Mouse (Mus musculus) stomach, embryonic 14.5 days (tissue): ENCODE results near the gene Prkd3. TPM values are rescaled to one million over a fixed set of nuclear protein-coding genes. Genes with fewer than 3 reads are reported as not detected.

Experiments used
- ATAC-seq: fragments of 200-750 bp; cut with Nextera tagmentation; 2 replicates; pipeline ENCODE4 v1.8.0; 2017; ENCODE audit warnings: low read depth, moderate TSS enrichment; ENCODE audit not compliant: insufficient number of reproducible peaks, insufficient read depth, low FRiP score
- H3K27ac ChIP-seq: fragments of 300-500 bp; sonication (generic); 2 replicates; pipeline ENCODE4 v1.5.1; 2014; ENCODE audit warnings: mild to moderate bottlenecking, low read length, moderate library complexity, mixed read lengths
- H3K27me3 ChIP-seq: fragments of 300-500 bp; sonication (generic); 2 replicates; pipeline ENCODE4 v1.6.1; 2014; ENCODE audit warnings: low read length, control low read depth, mixed read lengths; ENCODE audit not compliant: control insufficient read depth, insufficient read depth
- H3K36me3 ChIP-seq: fragments of 300-500 bp; sonication (generic); 2 replicates; pipeline ENCODE4 v1.6.1; 2014; ENCODE audit warnings: mild to moderate bottlenecking, control low read depth, low read length, moderate library complexity, mixed read lengths; ENCODE audit not compliant: control insufficient read depth, insufficient read depth
- H3K4me1 ChIP-seq: fragments of 300-500 bp; sonication (generic); 2 replicates; pipeline ENCODE4 v1.6.1; 2014; ENCODE audit warnings: low read length, control low read depth, mixed read lengths; ENCODE audit not compliant: control insufficient read depth, insufficient read depth
- H3K4me2 ChIP-seq: fragments of 300-500 bp; sonication (generic); replicated peaks from 2 replicates; pipeline ENCODE4 v1.6.1; 2014; ENCODE audit warnings: low read depth, low read length, control low read depth
- H3K4me3 ChIP-seq: fragments of 300-500 bp; sonication (generic); 2 replicates; pipeline ENCODE4 v1.5.1; 2014; ENCODE audit warnings: low read depth, low read length, control low read depth
- H3K9ac ChIP-seq: fragments of 300-500 bp; sonication (generic); replicated peaks from 2 replicates; pipeline ENCODE4 v1.6.1; 2014; ENCODE audit warnings: low read depth, mild to moderate bottlenecking, control low read depth, low read length, moderate library complexity, mixed read lengths
- H3K9me3 ChIP-seq: fragments of 300-500 bp; sonication (generic); 2 replicates; pipeline ENCODE4 v1.6.1; 2016; ENCODE audit warnings: low read depth, low read length, control low read depth; ENCODE audit not compliant: control insufficient read depth
- WGBS: fragments of 180-500 bp; shearing (Covaris S2); extraction: QIAGEN DNeasy Blood & Tissue Kit; methylation state at CpG from one replicate; pipeline ENCODE4 v1.1.7; 2014; 5-methylcytosine and 5-hydroxymethylcytosine counted together
- polyA plus RNA-seq: library from polyadenylated mRNA; unstranded; fragments of >200 nt; fragmentation: Nextera tagmentation; extraction: Ambion mirVana; gene quantifications from 2 replicates; pipeline ENCODE4 v1.2.1, GENCODE M21; 2014

The Prkd3 gene
- polyA plus RNA-seq, 1 experiment from 2014 or later, result 47.5 TPM

DNA sequence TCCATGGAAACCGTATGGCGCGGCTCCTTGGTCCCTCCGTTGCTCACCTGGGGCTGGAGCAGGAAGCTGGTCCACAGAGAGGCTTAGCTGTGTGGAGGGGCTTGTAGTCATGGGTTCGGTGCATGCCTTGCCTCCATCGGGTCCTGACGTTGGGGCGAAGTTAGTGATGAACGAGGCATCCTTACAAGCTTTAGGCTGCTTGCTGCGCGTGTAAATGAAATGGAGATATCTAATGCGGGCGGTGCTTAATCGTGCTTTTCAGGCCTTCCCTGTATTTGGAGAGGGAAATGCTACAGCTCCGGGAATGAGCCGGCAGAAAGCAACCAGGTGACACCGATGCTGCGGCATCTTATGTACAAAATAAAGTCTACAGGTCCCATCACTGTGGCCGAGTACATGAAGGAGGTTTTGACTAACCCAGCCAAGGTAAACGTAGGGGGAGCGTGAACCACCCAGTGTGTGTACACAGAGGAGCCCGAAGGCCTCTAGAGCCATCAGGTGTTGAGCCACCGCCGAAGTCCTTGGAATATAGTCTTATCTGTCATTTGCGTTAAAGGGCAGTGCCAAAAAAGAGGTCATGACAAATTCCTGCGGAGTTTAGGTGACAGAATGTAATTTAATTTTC is 83.3 kb downstream of the Prkd3 start:
- peak overlapping the region; percentile 56 for H3K9ac ChIP-seq
- peaks cover 34% of the 10 kb centered on the region for H3K36me3 ChIP-seq
- WGBS, result 7% methylated on average over 26 of the region's 26 CpGs
- ATAC-seq, result peak; percentile 38; the same call in 1 of the 2 replicates
- H3K27me3 ChIP-seq, result no peaks in the 10 kb centered on the region
- no peaks in the 10 kb centered on the region for H3K9me3 ChIP-seq
- peaks cover 5% of the 10 kb centered on the region; the same call in 1 of the 2 replicates for H3K4me1 ChIP-seq
- H3K27ac ChIP-seq, result no peak overlapping the region
- H3K4me2 ChIP-seq, result peak overlapping the region; percentile 53
- H3K4me3 ChIP-seq, result peak overlapping the region; percentile 93

DNA sequence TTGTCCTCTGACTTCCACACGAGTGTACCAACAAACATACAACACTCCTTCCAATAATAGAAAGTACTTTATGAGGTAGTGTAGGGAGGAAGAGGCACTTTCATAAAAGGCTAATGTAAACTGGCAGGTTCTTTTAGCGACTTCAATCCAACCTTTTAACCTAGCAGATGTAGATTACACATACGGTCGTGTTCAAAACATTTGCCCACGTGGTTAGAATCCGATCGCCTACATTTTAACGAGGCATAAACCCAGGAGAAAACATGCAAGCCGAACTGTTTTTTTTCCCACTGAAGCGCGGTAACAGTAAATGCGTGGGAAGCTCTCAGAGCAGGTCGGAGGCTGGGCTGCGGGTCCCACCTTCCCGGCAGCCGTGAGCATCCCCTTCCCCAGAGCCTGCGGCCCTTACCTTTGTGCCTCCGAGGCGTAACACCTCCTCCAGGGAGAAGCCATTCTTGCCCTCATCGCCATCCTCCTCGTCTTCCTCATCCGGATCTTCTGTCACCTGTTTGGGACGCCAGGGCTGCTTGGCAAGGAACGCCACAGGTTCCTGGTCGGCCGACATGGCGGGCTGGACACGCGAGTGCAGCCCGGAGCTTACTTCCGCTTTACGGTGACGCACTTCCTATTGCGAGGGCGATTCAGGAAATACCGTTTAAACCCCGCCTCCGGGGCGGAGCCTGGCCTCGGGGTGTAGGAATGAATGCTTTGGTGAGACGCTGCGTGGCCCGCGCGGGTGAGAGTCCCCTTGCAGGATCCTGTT is 84.0 kb downstream of the Prkd3 start, which contains the start of the genes Cebpz and Ndufaf7:
Gene Cebpz (minus strand): TSS at position 601 of the 763 bp plus-strand sequence.
Gene Ndufaf7 (plus strand): TSS at position 671 of the 763 bp plus-strand sequence.
- peak; percentile 99 for ATAC-seq
- no peaks in the 10 kb centered on the region for H3K9me3 ChIP-seq
- H3K9ac ChIP-seq, result peak within 1 kb of the TSS; percentile 74
- no peaks in the 10 kb centered on the region for H3K27me3 ChIP-seq
- peak within 1 kb of the TSS; percentile 93 for H3K4me3 ChIP-seq
- under 1% methylated on average over 45 of the region's 45 CpGs for WGBS
- H3K27ac ChIP-seq, result no peak within 1 kb of the TSS
- H3K4me2 ChIP-seq, result peak within 1 kb of the TSS; percentile 66
- H3K36me3 ChIP-seq, result peaks cover 33% of the 10 kb centered on the region
- peaks cover 5% of the 10 kb centered on the region; the same call in 1 of the 2 replicates for H3K4me1 ChIP-seq

DNA sequence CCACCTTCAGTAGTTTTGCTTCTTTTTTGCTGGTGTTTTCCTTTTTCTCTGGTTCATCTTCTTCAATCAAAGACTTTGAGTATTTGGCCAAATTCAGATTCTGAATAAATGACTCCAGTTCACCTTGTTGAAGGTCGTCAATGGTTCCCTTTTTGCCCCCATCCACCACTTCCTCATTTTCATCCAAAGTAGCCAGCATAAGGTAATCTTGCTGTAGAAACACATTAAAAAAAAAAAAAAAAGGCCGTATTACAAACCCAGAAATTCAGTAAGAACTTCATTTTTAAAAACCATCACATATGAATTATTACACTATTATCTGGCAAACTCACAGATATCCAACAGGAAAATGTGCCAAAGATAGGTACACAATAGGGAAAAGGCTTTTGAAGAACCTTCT is 84.8 kb downstream of the Prkd3 start:
- Histone ChIP-seq H3K4me3 (peak overlapping the region; percentile 93), H3K9ac (peak overlapping the region; percentile 74; the same call in 1 of the 2 replicates), H3K9me3 (no peaks in the 10 kb centered on the region), H3K4me2 (peak overlapping the region; percentile 66), H3K27me3 (no peaks in the 10 kb centered on the region), H3K36me3 (peaks cover 39% of the 10 kb centered on the region), H3K4me1 (peaks cover 5% of the 10 kb centered on the region; the same call in 1 of the 2 replicates), H3K27ac (no peak overlapping the region)
- ATAC-seq, result no peak
- 77% methylated on average over 2 of the region's 2 CpGs for WGBS

DNA sequence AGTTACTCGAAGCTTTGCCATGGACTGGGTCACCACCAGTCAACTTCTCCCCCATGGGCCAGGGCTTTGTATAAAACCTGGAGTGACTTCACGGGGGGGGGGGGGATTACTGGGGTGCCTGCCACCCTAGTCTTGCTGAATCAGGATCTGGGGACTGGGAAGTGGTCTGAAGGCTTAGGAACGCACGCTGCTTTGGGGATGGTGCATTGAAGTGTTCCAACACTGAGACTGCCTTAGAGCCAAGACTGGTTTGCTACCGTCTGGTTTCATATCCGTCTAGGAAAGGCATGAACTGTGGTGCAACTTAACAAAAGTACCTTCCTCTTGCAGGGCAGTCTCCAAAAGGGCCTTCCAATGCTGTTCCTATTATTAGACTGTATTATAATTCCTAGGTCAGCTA is 102.9 kb downstream of the Prkd3 start:
- ATAC-seq, result no peak
- H3K4me2 ChIP-seq, result peak overlapping the region; percentile 65
- 51% methylated on average over 6 of the region's 6 CpGs for WGBS
- peaks cover 36% of the 10 kb centered on the region for H3K36me3 ChIP-seq
- H3K27me3 ChIP-seq, result no peaks in the 10 kb centered on the region
- H3K9ac ChIP-seq, result no peak overlapping the region
- no peak overlapping the region for H3K27ac ChIP-seq
- peaks cover 11% of the 10 kb centered on the region; the same call in 1 of the 2 replicates for H3K4me1 ChIP-seq
- no peaks in the 10 kb centered on the region for H3K9me3 ChIP-seq
- no peak overlapping the region; the same call in 1 of the 2 replicates for H3K4me3 ChIP-seq

DNA sequence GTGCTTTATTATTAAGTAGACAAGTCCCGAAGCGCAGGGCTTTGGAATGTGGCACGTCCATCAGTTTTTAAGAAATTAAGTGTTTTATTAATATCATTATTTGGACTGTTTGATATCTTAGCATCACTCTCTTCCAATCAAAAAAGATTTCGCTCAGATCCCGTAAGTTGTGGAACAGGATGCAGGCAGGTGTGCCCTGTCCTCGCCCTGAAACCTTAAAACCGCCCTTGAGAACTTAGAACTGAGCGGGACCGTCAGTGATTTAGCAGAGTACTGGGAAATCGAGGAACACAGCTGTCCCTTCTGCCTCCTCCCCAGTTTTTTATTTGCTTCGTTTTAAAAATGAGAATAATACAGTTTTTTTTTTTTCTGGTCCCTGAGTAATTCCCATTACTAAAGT is 103.7 kb downstream of the Prkd3 start:
- peak overlapping the region; percentile 57 for H3K9ac ChIP-seq
- no peak for ATAC-seq
- peaks cover 11% of the 10 kb centered on the region; the same call in 1 of the 2 replicates for H3K4me1 ChIP-seq
- WGBS, result 1% methylated on average over 11 of the region's 11 CpGs
- peak overlapping the region; percentile 57 for H3K4me3 ChIP-seq
- peak overlapping the region; percentile 65 for H3K4me2 ChIP-seq
- H3K27me3 ChIP-seq, result no peaks in the 10 kb centered on the region
- peaks cover 29% of the 10 kb centered on the region; the same call in 1 of the 2 replicates for H3K36me3 ChIP-seq
- peak overlapping the region; percentile 74; the same call in 1 of the 2 replicates for H3K27ac ChIP-seq
- H3K9me3 ChIP-seq, result no peaks in the 10 kb centered on the region

DNA sequence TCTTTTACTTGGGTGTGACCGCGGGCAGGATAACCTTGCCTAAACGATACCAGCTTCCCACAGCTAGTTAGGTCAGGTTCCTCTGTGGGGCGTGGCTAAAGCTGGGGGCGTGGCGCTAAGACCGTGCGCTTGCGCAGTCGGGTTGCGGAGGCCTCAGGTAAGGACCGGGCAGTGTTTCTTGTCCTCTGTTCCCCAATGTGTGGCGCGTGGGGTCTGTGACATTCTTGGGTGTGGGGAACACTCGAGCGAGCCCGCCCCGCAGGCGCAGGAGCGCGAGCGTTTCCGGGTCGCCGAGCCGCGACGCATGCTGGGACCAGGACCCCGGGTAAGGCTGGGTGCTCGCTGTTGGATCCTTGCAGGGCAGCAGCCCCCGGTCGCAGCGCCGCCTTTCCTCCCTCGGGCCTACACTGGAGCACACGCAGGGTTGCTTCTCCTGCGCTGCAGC is 104.2 kb downstream of the Prkd3 start, which contains the start of gene Cebpzos:
Gene Cebpzos (plus strand): TSS at position 132 of the 445 bp plus-strand sequence.
- H3K9me3 ChIP-seq, result no peaks in the 10 kb centered on the region
- peak; percentile 93 for ATAC-seq
- peak within 1 kb of the TSS; percentile 57 for H3K4me3 ChIP-seq
- WGBS, result under 1% methylated on average over 37 of the region's 37 CpGs
- peak within 1 kb of the TSS; percentile 74 for H3K27ac ChIP-seq
- H3K4me1 ChIP-seq, result peaks cover 11% of the 10 kb centered on the region; the same call in 1 of the 2 replicates
- H3K4me2 ChIP-seq, result peak within 1 kb of the TSS; percentile 65
- H3K27me3 ChIP-seq, result no peaks in the 10 kb centered on the region
- peak within 1 kb of the TSS; percentile 57 for H3K9ac ChIP-seq
- H3K36me3 ChIP-seq, result peaks cover 23% of the 10 kb centered on the region; the same call in 1 of the 2 replicates

DNA sequence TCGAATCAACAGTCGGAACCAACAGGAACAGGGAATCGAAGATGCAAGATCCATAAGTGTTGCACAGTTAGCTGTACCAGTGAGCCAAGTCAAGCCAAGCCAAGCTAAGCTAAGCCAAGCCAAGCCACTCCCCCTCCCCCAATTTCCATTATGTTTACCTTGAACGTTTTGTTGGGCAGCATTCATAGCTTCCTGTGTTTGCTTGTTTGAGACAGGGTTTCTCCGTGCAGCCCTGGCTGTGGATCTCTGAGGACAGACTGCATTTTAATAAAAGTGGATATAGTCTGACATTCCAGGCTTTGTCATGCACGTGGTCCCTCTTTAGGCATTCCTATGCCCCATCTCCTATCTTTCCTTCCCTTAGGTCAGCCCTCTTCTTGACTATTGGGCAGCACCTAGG is 104.8 kb downstream of the Prkd3 start:
- H3K4me2 ChIP-seq, result peak overlapping the region; percentile 65

DNA sequence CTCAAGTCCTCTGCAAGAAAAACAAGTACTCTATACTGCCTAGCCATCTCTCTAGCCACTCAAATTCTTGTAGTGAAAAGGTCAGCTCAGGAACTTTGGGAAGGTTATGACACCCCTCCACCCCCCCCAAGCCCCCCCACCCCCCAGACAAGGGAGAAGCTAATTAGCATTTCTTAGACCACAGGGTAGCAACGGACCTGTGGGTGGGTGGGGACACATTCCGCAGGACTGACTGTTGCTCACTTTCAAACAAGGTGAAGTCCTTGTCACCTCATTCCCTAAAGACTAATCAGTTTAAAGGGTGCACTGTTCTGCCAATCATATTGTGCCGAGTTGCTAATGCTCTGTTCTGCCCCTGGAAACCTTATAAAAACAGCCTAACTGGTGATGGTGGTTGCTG is 106.7 kb downstream of the Prkd3 start:
- H3K4me3 ChIP-seq, result no peak overlapping the region
- no peak overlapping the region for H3K27ac ChIP-seq
- peaks cover 11% of the 10 kb centered on the region; the same call in 1 of the 2 replicates for H3K4me1 ChIP-seq
- no peaks in the 10 kb centered on the region for H3K27me3 ChIP-seq
- ATAC-seq, result no peak
- H3K9ac ChIP-seq, result no peak overlapping the region
- H3K36me3 ChIP-seq, result peaks cover 8% of the 10 kb centered on the region; the same call in 1 of the 2 replicates
- WGBS, result 73% methylated on average over 3 of the region's 3 CpGs
- no peak overlapping the region for H3K4me2 ChIP-seq
- no peaks in the 10 kb centered on the region for H3K9me3 ChIP-seq

More for the DNA sequence above, 104.8 kb downstream of the Prkd3 start:
- Histone ChIP-seq H3K36me3 (peaks cover 19% of the 10 kb centered on the region; the same call in 1 of the 2 replicates), H3K4me1 (peaks cover 11% of the 10 kb centered on the region; the same call in 1 of the 2 replicates), H3K4me3 (peak overlapping the region; percentile 57), H3K9me3 (no peaks in the 10 kb centered on the region), H3K9ac (peak overlapping the region; percentile 57; the same call in 1 of the 2 replicates), H3K27me3 (no peaks in the 10 kb centered on the region), H3K27ac (peak overlapping the region; percentile 74; the same call in 1 of the 2 replicates)
- ATAC-seq, result no peak
- WGBS, result 48% methylated on average over 6 of the region's 6 CpGs
